Mouse (Mus musculus): ENCODE data around the gene G0s2. TPM values are rescaled to one million over a fixed set of nuclear protein-coding genes. Genes with fewer than 3 reads are reported as not detected.
"Not testable (repeated sequence)": the region's sequence is repeated elsewhere in the genome, so short reads cannot be mapped to it uniquely, and the experiment has no call there.

Gene G0s2
- polyA plus RNA-seq, 1 experiment from 2014 or later, result 180 TPM

DNA sequence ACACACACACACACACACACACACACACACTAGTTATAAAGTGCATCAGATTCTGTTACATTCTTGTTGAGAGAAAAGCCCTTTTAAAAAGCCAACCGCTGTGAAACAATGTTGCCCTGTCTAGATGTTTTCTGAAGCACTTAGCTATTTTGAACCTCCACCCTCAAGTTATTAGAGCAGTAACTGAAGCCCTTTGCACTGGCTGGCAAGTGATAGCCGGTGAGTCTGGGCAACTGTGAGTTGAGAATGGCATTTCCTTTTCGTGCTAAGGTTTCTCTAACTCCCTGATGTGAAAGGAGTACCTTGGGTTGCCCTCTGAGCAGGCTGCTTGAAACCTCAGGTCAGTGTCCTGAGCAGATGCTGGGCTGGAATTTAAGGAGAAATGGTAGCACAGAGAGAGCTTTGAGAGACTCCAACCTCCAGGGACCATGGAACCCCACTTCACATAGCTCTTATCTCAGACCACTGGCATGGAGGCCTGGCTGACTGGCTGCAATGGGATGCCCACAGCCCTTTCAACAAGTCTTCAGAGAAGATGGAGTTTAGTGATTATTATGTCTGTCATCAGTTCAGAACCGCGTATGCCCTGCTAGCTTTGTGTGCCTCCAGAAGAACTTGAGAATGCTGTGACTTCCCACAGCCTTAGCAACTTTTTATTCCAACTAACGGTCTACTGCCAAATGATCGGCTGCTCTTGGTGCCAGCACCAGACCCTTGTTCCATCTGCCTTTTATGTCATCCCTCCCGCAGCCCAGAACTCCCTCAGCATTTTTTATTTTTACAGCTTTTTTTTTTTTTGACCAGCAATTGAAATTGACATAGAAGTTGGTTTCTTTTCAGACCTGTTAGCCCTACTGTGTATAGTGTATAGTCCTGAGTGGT is 9.8 kb downstream of the G0s2 start:
- Histone ChIP-seq H3K4me1 (ENCODE audit: control insufficient read depth, low read depth, low read length) (no peaks in the 10 kb centered on the region), H3K9ac (ENCODE audit: low read depth, low read length) (no peak overlapping the region), H3K4me3 (ENCODE audit: low read depth, low read length) (no peak overlapping the region), H3K27ac (ENCODE audit: low read length) (no peak overlapping the region), H3K4me2 (ENCODE audit: low read depth, low read length) (no peak overlapping the region), H3K36me3 (ENCODE audit: control insufficient read depth, insufficient read depth) (no peaks in the 10 kb centered on the region), H3K9me3 (replicated peaks; ENCODE audit: control insufficient read depth, low read length) (no peaks in the 10 kb centered on the region), H3K27me3 (ENCODE audit: control insufficient read depth, insufficient read depth, low read depth, low read length) (no peaks in the 10 kb centered on the region)
- no peak for ATAC-seq (ENCODE audit: low read depth)
- 51% methylated on average over 8 of the region's 8 CpGs for WGBS (ENCODE audit: insufficient replicate concordance)

DNA sequence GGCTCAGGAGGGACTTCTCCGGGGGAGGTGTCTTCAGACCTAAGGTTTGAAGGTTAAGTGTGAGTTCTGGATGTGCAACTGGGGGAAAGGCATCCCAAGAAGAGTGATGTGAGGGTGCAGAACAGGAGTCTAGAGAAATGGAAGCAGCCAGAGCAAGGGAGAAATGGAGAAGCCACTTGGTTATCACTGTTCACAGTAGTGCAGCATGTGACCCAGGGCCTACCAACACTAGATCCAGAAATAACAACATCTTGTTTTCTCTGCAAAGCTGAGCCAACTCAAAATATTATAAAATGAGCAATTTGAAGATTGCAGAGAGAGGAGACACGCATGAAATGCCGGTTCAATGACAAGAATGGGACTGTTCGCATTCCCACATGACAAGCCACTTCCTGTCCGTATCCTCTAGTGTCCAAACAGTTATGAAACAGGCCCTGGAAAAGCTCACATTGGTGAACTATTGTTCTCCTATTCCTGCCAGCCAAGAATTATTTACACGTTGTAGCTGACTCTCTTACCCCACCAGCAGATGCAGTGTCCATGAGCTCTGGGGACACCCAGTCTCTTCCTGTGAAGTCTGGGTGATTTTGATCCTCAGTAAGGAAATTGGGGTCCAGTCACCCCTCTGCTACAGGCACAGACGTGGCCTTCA is 11.0 kb downstream of the G0s2 start:
- WGBS (ENCODE audit: insufficient replicate concordance), result 40% methylated on average over 7 of the region's 7 CpGs
- H3K9me3 ChIP-seq (replicated peaks; ENCODE audit: control insufficient read depth, low read length), result no peaks in the 10 kb centered on the region
- no peak overlapping the region for H3K4me3 ChIP-seq (ENCODE audit: low read depth, low read length)
- H3K4me1 ChIP-seq (ENCODE audit: control insufficient read depth, low read depth, low read length), result no peaks in the 10 kb centered on the region
- no peaks in the 10 kb centered on the region for H3K27me3 ChIP-seq (ENCODE audit: control insufficient read depth, insufficient read depth, low read depth, low read length)
- 0 out of 2 replicates have a peak overlapping the region, but pooled peaks have one; percentile 26 for H3K27ac ChIP-seq (ENCODE audit: low read length)
- no peaks in the 10 kb centered on the region for H3K36me3 ChIP-seq (ENCODE audit: control insufficient read depth, insufficient read depth)
- H3K9ac ChIP-seq (ENCODE audit: low read depth, low read length), result no peak overlapping the region
- ATAC-seq (ENCODE audit: low read depth), result peak; percentile 58
- no peak overlapping the region for H3K4me2 ChIP-seq (ENCODE audit: low read depth, low read length)

- no peaks in the 10 kb centered on the region for H3K27me3 ChIP-seq (ENCODE audit: control insufficient read depth, insufficient read depth, low read depth, low read length)
- ATAC-seq (ENCODE audit: low read depth), result no peak
- 72% methylated on average over 9 of the region's 9 CpGs for WGBS (ENCODE audit: insufficient replicate concordance)
- no peak overlapping the region for H3K4me2 ChIP-seq (ENCODE audit: low read depth, low read length)
- no peaks in the 10 kb centered on the region for H3K36me3 ChIP-seq (ENCODE audit: control insufficient read depth, insufficient read depth)
- H3K4me3 ChIP-seq (ENCODE audit: low read depth, low read length), result no peak overlapping the region
- no peak overlapping the region for H3K27ac ChIP-seq (ENCODE audit: low read length)
- H3K9me3 ChIP-seq (replicated peaks; ENCODE audit: control insufficient read depth, low read length), result no peaks in the 10 kb centered on the region
- no peaks in the 10 kb centered on the region for H3K4me1 ChIP-seq (ENCODE audit: control insufficient read depth, low read depth, low read length)
- no peak overlapping the region for H3K9ac ChIP-seq (ENCODE audit: low read depth, low read length)
Measured at GRCm38 (mm10) chr1:193259559-193259958, 13.5 kb downstream of the G0s2 start.

- Histone ChIP-seq H3K9ac (ENCODE audit: low read depth, low read length) (no peak overlapping the region), H3K27ac (ENCODE audit: low read length) (no peak overlapping the region), H3K27me3 (ENCODE audit: control insufficient read depth, insufficient read depth, low read depth, low read length) (no peaks in the 10 kb centered on the region), H3K36me3 (ENCODE audit: control insufficient read depth, insufficient read depth) (no peaks in the 10 kb centered on the region), H3K4me3 (ENCODE audit: low read depth, low read length) (no peak overlapping the region), H3K4me2 (ENCODE audit: low read depth, low read length) (no peak overlapping the region), H3K9me3 (replicated peaks; ENCODE audit: control insufficient read depth, low read length) (no peaks in the 10 kb centered on the region), H3K4me1 (ENCODE audit: control insufficient read depth, low read depth, low read length) (no peaks in the 10 kb centered on the region)
- WGBS (ENCODE audit: insufficient replicate concordance), result 60% methylated on average over 5 of the region's 5 CpGs
- no peak for ATAC-seq (ENCODE audit: low read depth)
Measured at GRCm38 (mm10) chr1:193256621-193257098, 16.4 kb downstream of the G0s2 start.

GRCm38 (mm10) chr1:193256289-193256577 is 16.8 kb downstream of the G0s2 start:
- no peak overlapping the region for H3K27ac ChIP-seq (ENCODE audit: low read length)
- H3K9me3 ChIP-seq (replicated peaks; ENCODE audit: control insufficient read depth, low read length), result no peaks in the 10 kb centered on the region
- H3K4me2 ChIP-seq (ENCODE audit: low read depth, low read length), result no peak overlapping the region
- H3K4me3 ChIP-seq (ENCODE audit: low read depth, low read length), result no peak overlapping the region
- no peaks in the 10 kb centered on the region for H3K36me3 ChIP-seq (ENCODE audit: control insufficient read depth, insufficient read depth)
- no peak for ATAC-seq (ENCODE audit: low read depth)
- H3K9ac ChIP-seq (ENCODE audit: low read depth, low read length), result no peak overlapping the region
- H3K27me3 ChIP-seq (ENCODE audit: control insufficient read depth, insufficient read depth, low read depth, low read length), result no peaks in the 10 kb centered on the region
- H3K4me1 ChIP-seq (ENCODE audit: control insufficient read depth, low read depth, low read length), result no peaks in the 10 kb centered on the region

- Histone ChIP-seq H3K4me1 (ENCODE audit: control insufficient read depth, low read depth, low read length) (no peaks in the 10 kb centered on the region), H3K36me3 (ENCODE audit: control insufficient read depth, insufficient read depth) (no peaks in the 10 kb centered on the region), H3K4me3 (ENCODE audit: low read depth, low read length) (no peak overlapping the region), H3K9ac (ENCODE audit: low read depth, low read length) (no peak overlapping the region), H3K27ac (ENCODE audit: low read length) (no peak overlapping the region), H3K27me3 (ENCODE audit: control insufficient read depth, insufficient read depth, low read depth, low read length) (no peaks in the 10 kb centered on the region), H3K9me3 (replicated peaks; ENCODE audit: control insufficient read depth, low read length) (no peaks in the 10 kb centered on the region), H3K4me2 (ENCODE audit: low read depth, low read length) (no peak overlapping the region)
- WGBS (ENCODE audit: insufficient replicate concordance), result 17% methylated on average over 3 of the region's 3 CpGs
- peak; percentile 13; the same call in 1 of the 2 replicates for ATAC-seq (ENCODE audit: low read depth)
Measured at GRCm38 (mm10) chr1:193255488-193256288, 17.3 kb downstream of the G0s2 start.

- no peak overlapping the region for H3K27ac ChIP-seq (ENCODE audit: low read length)
- H3K4me3 ChIP-seq (ENCODE audit: low read depth, low read length), result no peak overlapping the region
- ATAC-seq (ENCODE audit: low read depth), result no peak
- no peaks in the 10 kb centered on the region for H3K9me3 ChIP-seq (replicated peaks; ENCODE audit: control insufficient read depth, low read length)
- WGBS (ENCODE audit: insufficient replicate concordance), result 58% methylated on average over 8 of the region's 8 CpGs
- no peaks in the 10 kb centered on the region for H3K36me3 ChIP-seq (ENCODE audit: control insufficient read depth, insufficient read depth)
- H3K4me1 ChIP-seq (ENCODE audit: control insufficient read depth, low read depth, low read length), result no peaks in the 10 kb centered on the region
- H3K27me3 ChIP-seq (ENCODE audit: control insufficient read depth, insufficient read depth, low read depth, low read length), result no peaks in the 10 kb centered on the region
- no peak overlapping the region for H3K9ac ChIP-seq (ENCODE audit: low read depth, low read length)
- H3K4me2 ChIP-seq (ENCODE audit: low read depth, low read length), result no peak overlapping the region
Measured at GRCm38 (mm10) chr1:193255032-193255431, 18.0 kb downstream of the G0s2 start.

GRCm38 (mm10) chr1:193253895-193254294 is 19.1 kb downstream of the G0s2 start:
- H3K36me3 ChIP-seq (ENCODE audit: control insufficient read depth, insufficient read depth); H3K4me3 ChIP-seq (ENCODE audit: low read depth, low read length); H3K27me3 ChIP-seq (ENCODE audit: control insufficient read depth, insufficient read depth, low read depth, low read length); H3K4me1 ChIP-seq (ENCODE audit: control insufficient read depth, low read depth, low read length); ATAC-seq (ENCODE audit: low read depth); H3K9ac ChIP-seq (ENCODE audit: low read depth, low read length); H3K4me2 ChIP-seq (ENCODE audit: low read depth, low read length); H3K9me3 ChIP-seq (replicated peaks; ENCODE audit: control insufficient read depth, low read length); H3K27ac ChIP-seq (ENCODE audit: low read length): not testable (repeated sequence)
- WGBS (ENCODE audit: insufficient replicate concordance), result 41% methylated on average over 3 of the region's 3 CpGs

All from liver, embryonic 16.5 days (tissue).